Mouse (Mus musculus): ENCODE data around the gene Tapbp. TPM values are rescaled to one million over a fixed set of nuclear protein-coding genes. Genes with fewer than 3 reads are reported as not detected.
"Not testable (repeated sequence)": the region's sequence is repeated elsewhere in the genome, so short reads cannot be mapped to it uniquely, and the experiment has no call there.

Gene Tapbp
- total RNA-seq (2021): 10 to 100 TPM; 33.0 to 34.7 TPM

GRCm38 (mm10) chr17:33915671-33916250 lies at the start of gene Tapbp, which contains the start of gene Zbtb22:
Gene Tapbp, plus strand, starts transcription at chr17:33915899.
Gene Zbtb22, plus strand, starts transcription at chr17:33915904.
- peak; percentile 96 to 98 for DNase-seq (ENCODE audit: extremely low spot score in 1 of 2, low spot score in 2 of 2)
- intact Hi-C loops (cut with DNase I): no loop called here

GRCm38 (mm10) chr17:33873537-33873936 lies 42.2 kb upstream of the Tapbp start, which contains the start of gene Gm7029:
Gene Gm7029, plus strand, starts transcription at chr17:33873837.
- intact Hi-C loops (cut with DNase I); DNase-seq (ENCODE audit: extremely low spot score in 1 of 2, low spot score in 2 of 2): not testable (repeated sequence)

DNA sequence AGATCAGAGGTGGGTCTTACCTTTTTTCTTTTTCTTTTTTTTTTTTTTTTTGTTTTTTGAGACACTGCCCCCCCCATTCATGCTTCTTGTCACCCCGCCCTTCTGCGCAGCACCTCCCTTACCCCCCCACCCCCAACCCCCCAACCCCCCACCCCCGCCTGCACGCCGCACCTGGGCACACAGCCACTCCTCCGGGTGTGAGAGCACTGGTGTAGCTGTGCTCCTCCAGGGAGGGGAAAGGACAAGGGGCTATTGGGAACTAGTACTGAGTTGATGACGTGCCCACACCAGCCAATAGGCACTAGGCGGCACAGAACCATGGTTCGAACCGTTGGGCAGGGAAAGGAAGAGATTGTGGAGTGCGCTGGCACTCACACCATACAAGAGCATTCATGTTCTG lies 41.3 kb upstream of the Tapbp start:
- intact Hi-C loops (cut with DNase I): no loop called here
- no peak for DNase-seq (ENCODE audit: extremely low spot score in 1 of 2, low spot score in 2 of 2)

DNA sequence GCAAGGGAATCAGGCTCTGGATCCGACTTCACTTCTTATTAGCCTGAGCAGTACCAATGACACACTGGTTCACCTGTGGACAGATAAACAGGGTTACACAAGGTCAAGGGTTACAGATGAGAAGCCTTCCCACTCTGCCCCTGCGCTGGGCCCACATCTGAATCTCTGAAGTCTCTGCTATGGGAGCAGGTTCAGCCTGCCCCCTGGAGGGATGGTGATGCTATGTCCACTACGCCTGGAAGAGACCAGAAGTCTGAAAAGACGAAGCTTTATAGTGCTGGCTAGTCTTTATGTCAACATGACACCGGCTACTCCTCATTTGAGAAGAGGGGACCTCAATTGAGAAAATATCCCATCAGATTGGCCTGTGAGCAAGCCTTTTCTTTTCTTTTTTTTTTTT lies 39.9 kb upstream of the Tapbp start:
- peak in 1 of 2 experiments; percentile 48 for DNase-seq (ENCODE audit: extremely low spot score in 1 of 2, low spot score in 2 of 2)
- intact Hi-C loops (cut with DNase I): not testable (repeated sequence)

- DNase-seq (ENCODE audit: extremely low spot score in 1 of 2, low spot score in 2 of 2); intact Hi-C loops (cut with DNase I): not testable (repeated sequence)
Observed at GRCm38 (mm10) chr17:33884320-33884719, 31.4 kb upstream of the Tapbp start.

- intact Hi-C loops (cut with DNase I); DNase-seq (ENCODE audit: extremely low spot score in 1 of 2, low spot score in 2 of 2): not testable (repeated sequence)
Observed at GRCm38 (mm10) chr17:33887802-33888201, 27.9 kb upstream of the Tapbp start.

DNA sequence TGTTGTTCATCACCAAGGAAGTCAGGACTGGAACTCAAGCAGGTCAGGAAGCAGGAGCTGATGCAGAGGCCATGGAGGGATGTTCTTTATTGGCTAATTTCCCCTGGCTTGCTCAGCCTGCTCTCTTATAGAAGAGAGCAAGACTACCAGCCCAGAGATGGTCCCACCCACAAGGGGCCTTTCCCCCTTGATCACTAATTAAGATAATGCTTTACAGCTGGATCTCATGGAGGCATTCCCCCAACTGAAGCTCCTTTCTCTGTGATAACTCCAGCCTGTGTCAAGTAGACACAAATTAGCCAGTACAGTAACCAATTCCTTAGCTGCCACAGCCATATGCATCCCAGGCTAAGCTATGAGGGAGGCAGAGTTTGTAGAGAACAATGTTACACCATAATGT lies 27.5 kb upstream of the Tapbp start:
- intact Hi-C loops (cut with DNase I); DNase-seq (ENCODE audit: extremely low spot score in 1 of 2, low spot score in 2 of 2): not testable (repeated sequence)

GRCm38 (mm10) chr17:33889941-33890532 lies 25.7 kb upstream of the Tapbp start:
- intact Hi-C loops (cut with DNase I); DNase-seq (ENCODE audit: extremely low spot score in 1 of 2, low spot score in 2 of 2): not testable (repeated sequence)

DNA sequence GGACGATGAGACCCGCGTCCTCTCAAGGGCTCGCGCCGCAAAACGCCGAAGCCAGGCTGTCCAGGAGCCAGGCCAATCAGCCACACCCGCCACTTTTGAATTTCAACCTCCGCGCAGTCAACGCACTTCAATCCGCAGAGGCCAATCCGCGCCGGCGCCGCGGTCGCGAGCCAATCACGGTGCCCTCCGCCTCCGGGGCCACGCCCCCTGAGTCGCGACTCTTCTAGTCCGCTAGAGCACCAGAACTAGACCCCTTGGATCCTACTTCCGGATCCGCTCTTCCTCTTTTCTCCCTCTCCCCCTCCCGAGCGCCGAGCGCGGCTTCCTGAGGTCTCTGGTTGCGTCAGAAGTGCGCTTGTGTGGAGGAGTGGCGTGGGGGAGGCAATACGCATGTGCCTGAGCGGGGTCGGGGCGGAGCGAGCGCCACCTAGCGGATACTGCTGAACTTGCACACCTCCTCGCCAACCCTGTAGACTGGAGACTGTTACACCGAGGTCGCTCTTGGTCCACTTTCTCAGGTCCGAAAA lies 25.1 kb upstream of the Tapbp start, which contains the start of gene Kifc1:
Gene Kifc1 (minus strand): TSS at position 129 of the 527 bp plus-strand sequence.
- DNase-seq (ENCODE audit: extremely low spot score in 1 of 2, low spot score in 2 of 2): peak; percentile 99 to 100
- intact Hi-C loops (cut with DNase I): no loop called here

DNA sequence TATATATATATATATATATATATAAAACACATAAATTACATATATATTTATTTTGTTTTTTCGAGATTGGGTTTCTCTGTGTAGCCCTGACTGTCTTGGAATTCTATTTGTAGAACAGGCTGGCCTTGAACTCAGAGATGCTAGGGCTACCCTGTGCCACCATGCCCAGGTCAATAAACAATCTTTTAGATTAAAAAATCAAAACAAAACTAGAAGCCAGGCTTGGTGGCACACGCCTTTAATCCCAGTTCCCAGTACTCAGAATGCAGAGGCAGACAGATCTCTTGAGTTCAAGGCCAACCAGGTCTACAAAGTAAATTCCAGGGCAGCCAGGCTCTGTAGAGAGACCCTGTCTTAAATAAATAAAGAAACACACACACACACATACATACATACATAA lies 24.3 kb upstream of the Tapbp start:
- no peak for DNase-seq (ENCODE audit: extremely low spot score in 1 of 2, low spot score in 2 of 2)
- intact Hi-C loops (cut with DNase I): no loop called here

- intact Hi-C loops (cut with DNase I); DNase-seq (ENCODE audit: extremely low spot score in 1 of 2, low spot score in 2 of 2): not testable (repeated sequence)
Observed at GRCm38 (mm10) chr17:33891892-33892291, 23.8 kb upstream of the Tapbp start.

- no peak for DNase-seq (ENCODE audit: extremely low spot score in 1 of 2, low spot score in 2 of 2)
- intact Hi-C loops (cut with DNase I): no loop called here
Observed at GRCm38 (mm10) chr17:33892429-33892828, 23.3 kb upstream of the Tapbp start.

- DNase-seq (ENCODE audit: extremely low spot score in 1 of 2, low spot score in 2 of 2); intact Hi-C loops (cut with DNase I): not testable (repeated sequence)
Observed at GRCm38 (mm10) chr17:33893011-33893410, 22.7 kb upstream of the Tapbp start.

GRCm38 (mm10) chr17:33897114-33897794 lies 18.4 kb upstream of the Tapbp start:
- intact Hi-C loops (cut with DNase I): no loop called here
- DNase-seq (ENCODE audit: extremely low spot score in 1 of 2, low spot score in 2 of 2): no peak

GRCm38 (mm10) chr17:33898193-33898592 lies 17.5 kb upstream of the Tapbp start:
- intact Hi-C loops (cut with DNase I); DNase-seq (ENCODE audit: extremely low spot score in 1 of 2, low spot score in 2 of 2): not testable (repeated sequence)

DNA sequence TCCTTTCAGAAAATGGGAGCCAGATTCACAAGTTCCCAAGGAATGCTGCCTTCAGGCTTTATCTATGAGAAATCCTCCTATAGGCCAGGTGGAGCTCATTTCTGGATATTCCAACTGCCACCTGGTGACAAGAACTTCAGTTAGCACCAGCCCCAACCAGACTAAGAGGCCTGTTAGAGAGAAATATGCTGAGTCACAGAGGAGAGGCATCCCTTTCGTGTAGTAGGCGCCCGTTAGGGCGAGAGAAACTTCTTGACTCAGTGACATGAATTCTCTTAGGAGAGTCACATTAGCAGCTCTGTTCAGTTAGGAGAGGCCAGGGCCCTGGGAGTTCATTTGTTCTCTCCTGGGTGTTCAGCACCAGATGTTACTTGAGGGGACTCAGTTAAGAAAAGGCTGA lies 16.1 kb upstream of the Tapbp start:
- intact Hi-C loops (cut with DNase I): no loop called here
- DNase-seq (ENCODE audit: extremely low spot score in 1 of 2, low spot score in 2 of 2): no peak

DNA sequence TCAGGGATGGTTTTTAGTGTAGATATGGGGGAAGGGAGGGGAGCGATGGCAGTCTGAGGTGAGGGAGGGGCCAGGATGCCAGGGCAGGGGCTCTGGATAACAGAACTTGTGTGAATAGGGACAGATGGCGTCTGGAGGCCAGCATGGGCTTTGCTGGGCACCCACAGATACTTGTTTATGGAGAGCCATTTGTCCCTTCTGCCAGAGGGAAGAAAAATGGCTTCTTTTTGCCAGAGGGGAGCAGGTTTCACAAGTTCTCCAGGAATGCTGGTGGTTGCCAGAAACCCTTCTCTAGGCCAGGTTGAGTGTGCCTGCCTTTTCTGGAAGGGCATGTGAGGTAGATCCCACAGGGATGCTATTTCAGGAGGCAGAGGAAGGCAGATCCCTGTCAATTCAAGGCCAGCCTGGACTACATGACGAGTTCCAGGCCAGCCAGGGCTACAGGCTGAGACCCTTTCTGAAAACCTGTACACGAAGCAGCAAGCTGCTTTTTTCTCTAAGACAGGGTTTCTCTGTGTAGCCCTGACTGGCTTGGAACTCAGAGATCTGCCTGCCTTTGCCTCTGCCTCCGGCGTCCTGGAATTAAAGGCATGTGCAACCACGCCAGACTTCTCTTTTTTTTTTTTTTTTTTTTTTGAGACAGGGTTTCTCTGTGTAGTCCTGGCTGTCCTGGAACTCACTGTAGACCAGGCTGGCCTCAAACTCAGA lies 15.3 kb upstream of the Tapbp start:
- no peak for DNase-seq (ENCODE audit: extremely low spot score in 1 of 2, low spot score in 2 of 2)
- intact Hi-C loops (cut with DNase I): no loop called here

DNA sequence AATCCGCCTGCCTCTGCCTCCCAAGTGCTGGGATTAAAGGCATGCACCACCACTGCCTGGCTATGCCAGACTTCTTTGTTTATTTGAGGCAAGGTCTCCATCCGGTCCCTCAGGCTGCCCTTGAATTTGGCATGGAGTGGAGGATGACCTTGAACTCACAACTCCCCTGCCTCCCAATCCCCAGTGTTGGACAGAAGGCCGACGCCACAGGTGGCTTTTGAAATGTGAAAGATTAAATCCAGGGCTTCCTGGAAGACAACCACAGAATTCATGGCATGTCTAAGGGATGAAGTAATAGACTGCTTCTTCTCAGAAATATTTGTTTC lies 14.7 kb upstream of the Tapbp start:
- DNase-seq (ENCODE audit: extremely low spot score in 1 of 2, low spot score in 2 of 2): no peak
- intact Hi-C loops (cut with DNase I): no loop called here

DNA sequence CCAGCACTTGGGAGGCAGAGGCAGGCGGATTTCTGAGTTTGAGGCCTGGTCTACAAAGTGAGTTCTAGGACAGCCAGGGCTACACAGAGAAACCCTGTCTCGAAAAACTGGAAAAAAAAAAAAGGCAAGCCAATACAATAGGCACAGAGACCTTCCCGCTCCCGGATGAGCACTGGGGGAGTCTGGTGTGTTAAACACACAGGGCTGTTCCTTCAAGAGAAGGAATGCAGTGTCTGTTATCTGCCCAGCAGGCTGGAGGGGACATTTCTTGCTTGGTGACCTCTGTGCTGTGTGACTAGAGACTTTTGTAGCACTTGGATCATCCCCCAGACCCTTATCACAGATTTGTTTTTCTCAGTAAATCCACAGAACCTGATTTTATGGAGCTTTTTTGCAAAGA lies 14.0 kb upstream of the Tapbp start:
- no peak for DNase-seq (ENCODE audit: extremely low spot score in 1 of 2, low spot score in 2 of 2)
- intact Hi-C loops (cut with DNase I): no loop called here

Data from left cerebral cortex, postnatal 10 days (tissue).